ENCODE assay signal across 8 mouse cellular contexts in the genomic region with DNA sequence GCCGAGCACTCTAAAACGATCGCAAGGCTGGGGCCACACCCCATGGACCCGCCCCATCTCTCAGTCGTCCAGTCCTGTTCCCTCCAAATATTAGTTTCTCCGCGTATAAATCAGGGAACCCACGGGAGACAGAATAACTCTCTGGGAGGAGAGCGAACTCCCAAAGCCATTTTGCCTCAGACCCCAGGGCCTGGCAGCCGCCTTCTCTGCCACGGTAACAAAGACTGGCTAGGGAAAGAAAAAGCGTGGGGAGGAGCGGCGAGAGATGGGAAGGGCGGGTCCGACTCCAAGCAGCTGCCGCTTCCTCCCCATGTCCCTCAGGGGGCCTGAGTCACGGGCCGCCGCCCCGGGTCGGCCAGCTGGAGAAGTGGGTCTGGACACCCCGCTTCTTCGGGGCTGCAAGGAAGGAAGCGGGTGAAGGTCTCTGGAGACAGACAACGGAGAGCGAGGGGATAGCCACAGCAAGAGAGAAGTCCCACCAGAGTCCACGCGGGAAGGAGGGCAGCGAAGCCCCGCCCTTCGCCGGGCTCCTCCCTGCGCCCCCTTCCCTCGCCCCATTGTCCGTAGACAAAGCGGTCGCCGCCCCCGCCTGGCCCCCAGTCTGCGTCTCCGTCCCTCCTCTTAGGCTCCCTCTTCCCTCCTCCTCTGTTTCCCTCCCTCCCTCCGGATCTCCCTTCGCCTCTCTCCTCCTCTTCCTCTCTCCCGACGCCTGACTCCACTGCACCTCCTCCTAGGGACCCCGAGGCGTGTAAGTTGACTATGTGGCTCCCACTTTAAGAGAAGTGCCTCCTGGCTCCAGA. TPM values are rescaled to one million over a fixed set of nuclear protein-coding genes. Genes with fewer than 3 reads are reported as not detected.
A peak's percentile ranks its signal among the peaks of the same experiment; 100 is the strongest.
DNase-seq lines count a peak whose midpoint lies in the region; ATAC-seq and TF ChIP-seq lines count a peak whose summit lies in the region.

A gene (plus strand): TSS at position 113 of the 800 bp plus-strand sequence.

- H3ac ChIP-seq in C2C12 (ENCODE audit: control insufficient read depth, insufficient read length, low read depth) = peak within 1 kb of the TSS; percentile 88

- H3K9ac ChIP-seq in embryonic facial prominence, embryonic 15.5 days = peak within 1 kb of the TSS; percentile 69
- H3K9ac ChIP-seq in heart, embryonic 14.5 days (ENCODE audit: low read length) = peak within 1 kb of the TSS; percentile 88

- no peak for TF ChIP-seq POLR2A in spleen, adult 2 months (IDR thresholded peaks at IDR 0.05; ENCODE audit: low read depth, low read length)

- H3K27me3 ChIP-seq in C2C12 (ENCODE audit: control insufficient read depth, insufficient read depth, insufficient read length) (no peaks in the 10 kb centered on the region), Patski (no peaks in the 10 kb centered on the region)
- no peaks in the 10 kb centered on the region for H3K27me3 ChIP-seq in embryonic facial prominence, embryonic 15.5 days
- no peaks in the 10 kb centered on the region for H3K27me3 ChIP-seq in heart, embryonic 14.5 days (ENCODE audit: control insufficient read depth, insufficient read depth, low read length)
- H3K27me3 ChIP-seq in megakaryocyte, embryonic 14.5 days (replicated peaks) = peaks cover 19% of the 10 kb centered on the region
- no peaks in the 10 kb centered on the region for H3K27me3 ChIP-seq in spleen, adult 2 months (ENCODE audit: control insufficient read depth, insufficient read depth, low read length)

- H3K9me3 ChIP-seq in embryonic facial prominence, embryonic 15.5 days (replicated peaks) = no peaks in the 10 kb centered on the region
- no peaks in the 10 kb centered on the region for H3K9me3 ChIP-seq in heart, embryonic 14.5 days (ENCODE audit: control insufficient read depth, low read length)
- no peaks in the 10 kb centered on the region for H3K9me3 ChIP-seq in megakaryocyte, embryonic 14.5 days

- H3K4me3 ChIP-seq in C2C12 (ENCODE audit: insufficient read depth, poor library complexity, severe bottlenecking) = peak within 1 kb of the TSS; percentile 92
- peak within 1 kb of the TSS; percentile 72 for H3K4me3 ChIP-seq in embryonic facial prominence, embryonic 15.5 days (replicated peaks)
- peak within 1 kb of the TSS; percentile 52 to 78 for H3K4me3 ChIP-seq in heart, embryonic 14.5 days (ENCODE audit: control insufficient read depth in 1 of 2, insufficient read depth in 1 of 2, low read depth in 1 of 2, low read length in 2 of 2)
- H3K4me3 ChIP-seq in megakaryocyte, embryonic 14.5 days (replicated peaks) = peak within 1 kb of the TSS; percentile 97
- H3K4me3 ChIP-seq in spleen, adult 2 months (ENCODE audit: extremely low read depth, insufficient read depth, insufficient read length) = peak within 1 kb of the TSS; percentile 97

- CTCF ChIA-PET in Patski (lab: Charles Lee) = interaction anchor here (0.8 to 1.3 kb wide), 2 partner anchors 14 to 29 kb away, joined by 3 to 4 read pairs; a partner anchor contains a TSS

- WGBS in embryonic facial prominence, embryonic 15.5 days = under 1% methylated on average over 39 of the region's 48 CpGs
- under 1% methylated on average over 36 of the region's 48 CpGs for WGBS in heart, embryonic 14.5 days
- 1% methylated on average over 36 of the region's 48 CpGs for whole genome bisulfite sequencing in spleen, adult 2 months

- H3K79me3 ChIP-seq in C2C12 (ENCODE audit: low read depth) = peaks cover 41% of the 10 kb centered on the region

- POLR2A ChIA-PET in Patski (lab: Charles Lee) = interaction anchor here (0.5 kb wide), 1 partner anchor 58 kb away, joined by 3 read pairs; no protein-coding TSS in a partner anchor

- in situ Hi-C loops in Patski (cut with MboI; ENCODE audit: low pct_unique_long_range_greater_than_20kb) = no loop called here

- H3K27ac ChIP-seq in embryonic facial prominence, embryonic 15.5 days (replicated peaks) = peak within 1 kb of the TSS; percentile 99
- peak within 1 kb of the TSS; percentile 94 to 97 for H3K27ac ChIP-seq in heart, embryonic 14.5 days (replicated peaks in 1 of 2; ENCODE audit: control insufficient read depth in 1 of 2, insufficient read depth in 1 of 2, low read depth in 2 of 2, low read length in 2 of 2)
- H3K27ac ChIP-seq in spleen, adult 2 months (ENCODE audit: insufficient read depth, low read length) = peak within 1 kb of the TSS; percentile 99

- no peak for DNase-seq in Patski (ENCODE audit: low read depth, low spot score)
- DNase-seq in kidney, postnatal 14 days = peak; percentile 79
- DNase-seq in spleen, adult 2 months (ENCODE audit: low read depth in 1 of 2, low spot score in 2 of 2) = peak in 1 of 2 experiments; percentile 72
- DNase-seq in frontal cortex, postnatal 36 days (ENCODE audit: low spot score in 2 of 2) = no peak

- H3K36me3 ChIP-seq in C2C12 (ENCODE audit: control insufficient read depth, insufficient read depth) = peaks cover 27% of the 10 kb centered on the region
- no peaks in the 10 kb centered on the region for H3K36me3 ChIP-seq in embryonic facial prominence, embryonic 15.5 days
- H3K36me3 ChIP-seq in heart, embryonic 14.5 days (ENCODE audit: control insufficient read depth, insufficient read depth, low read length) = peaks cover 7% of the 10 kb centered on the region; the same call in 1 of the 2 replicates
- no peaks in the 10 kb centered on the region for H3K36me3 ChIP-seq in megakaryocyte, embryonic 14.5 days (replicated peaks; ENCODE audit: low read length)
- no peaks in the 10 kb centered on the region for H3K36me3 ChIP-seq in spleen, adult 2 months (ENCODE audit: control insufficient read depth, insufficient read depth, low read length)

- H3K4me2 ChIP-seq in embryonic facial prominence, embryonic 15.5 days (replicated peaks) = peak within 1 kb of the TSS; percentile 77
- H3K4me2 ChIP-seq in heart, embryonic 14.5 days (ENCODE audit: low read length) = peak within 1 kb of the TSS; percentile 92

- ATAC-seq in Patski = peak; percentile 4
- ATAC-seq in embryonic facial prominence, embryonic 15.5 days (ENCODE audit: insufficient number of reproducible peaks, low FRiP score, low TSS enrichment, low read depth) = peak; percentile 83
- peak; percentile 68 for ATAC-seq in heart, embryonic 14.5 days (ENCODE audit: insufficient number of reproducible peaks, insufficient read depth, low FRiP score, low read depth)

- TF ChIP-seq CTCF in C2C12 (IDR thresholded peaks at IDR 0.05; ENCODE audit: control insufficient read depth, insufficient read depth, insufficient read length) = no peak
- no peak for TF ChIP-seq CTCF in Patski (IDR thresholded peaks at IDR 0.05)
- TF ChIP-seq CTCF in spleen, adult 2 months (IDR thresholded peaks at IDR 0.05; ENCODE audit: extremely low read depth, insufficient read depth, insufficient read length, insufficient replicate concordance) = no peak

- H3K4me1 ChIP-seq in embryonic facial prominence, embryonic 15.5 days = peaks cover 68% of the 10 kb centered on the region
- H3K4me1 ChIP-seq in heart, embryonic 14.5 days (ENCODE audit: control insufficient read depth in 2 of 2, insufficient read depth in 2 of 2, low read length in 2 of 2) = peaks cover 22 to 44% of the 10 kb centered on the region in 2 experiments
- H3K4me1 ChIP-seq in megakaryocyte, embryonic 14.5 days = peaks cover 87% of the 10 kb centered on the region
- peaks cover 3% of the 10 kb centered on the region; the same call in 1 of the 2 replicates for H3K4me1 ChIP-seq in spleen, adult 2 months (ENCODE audit: control insufficient read depth, insufficient read depth, insufficient read length)

- peaks cover 69% of the 10 kb centered on the region for H3K79me2 ChIP-seq in C2C12 (ENCODE audit: control insufficient read depth, insufficient read depth)

TF ChIP-seq in C2C12, 6 proteins besides CTCF, POLR2A, EP300 and RAD21:
- TF ChIP-seq MAX (IDR thresholded peaks at IDR 0.05) (peak; percentile 11), MYOG (IDR thresholded peaks at IDR 0.05; ENCODE audit: control insufficient read depth, extremely low read depth, insufficient read length) (no peak), MYOD1 (IDR thresholded peaks at IDR 0.05; ENCODE audit: control insufficient read depth, insufficient read length, low read depth) (peak; percentile 67)

RNA-seq across cellular contexts. Expression of the gene that starts here (rescaled TPM):
- 84.2 TPM for polyA plus RNA-seq in C2C12 (2012; fragmentation: generic; extraction: Trizol)
- polyA plus RNA-seq in Patski (2021) = 74.3 TPM
- 28.5 and 30.3 TPM in 2 replicates for polyA plus RNA-seq in embryonic facial prominence, embryonic 15.5 days (2015; fragmentation: Nextera tagmentation; extraction: Ambion mirVana)
- 17.3 and 19.4 TPM in 2 replicates for polyA plus RNA-seq in heart, embryonic 14.5 days (2014; fragmentation: Nextera tagmentation; extraction: Ambion mirVana)
- 153 and 168 TPM in 2 replicates for polyA plus RNA-seq in megakaryocyte, embryonic 14.5 days (2012; ENCODE audit: insufficient read depth, low replicate concordance)
- polyA plus RNA-seq in spleen, adult 2 months (2012; rRNA removed) = 144 and 155 TPM in 2 replicates

Comparison
In these comparisons a context has a peak if more than half of its experiments do, and no peak if none do; other contexts are left out.
1. ATAC-seq: peak in every context shown above with its lines; median percentile 83 in embryonic facial prominence, embryonic 15.5 days; 68 in heart, embryonic 14.5 days; 4 in Patski.